ENCODE assay signal across 20 mouse cellular contexts in genomic region chr11:24138600-24139375, GRCm38 (mm10).
DNase-seq lines count a peak whose midpoint lies in the region; ATAC-seq and TF ChIP-seq lines count a peak whose summit lies in the region.
"Had no signal": no experiment of that assay in that cellular context is flagged by ENCODE, and none has a peak within 500 bp of the region (broad histone marks: within the 10 kb centered on the region; RNA-seq: fewer than 3 reads in every experiment).

No protein-coding gene starts in this region.

- peaks cover 64% of the 10 kb centered on the region for H3K36me3 ChIP-seq in liver, embryonic 12.5 days
- H3K36me3 ChIP-seq in liver, postnatal 0 days (replicated peaks; ENCODE audit: insufficient read depth, low read length), result no peaks in the 10 kb centered on the region
- peaks cover 2% of the 10 kb centered on the region; the same call in 1 of the 2 replicates for H3K36me3 ChIP-seq in spleen, adult 2 months (ENCODE audit: control insufficient read depth, insufficient read depth, low read length)
- H3K36me3 ChIP-seq in MEL (ENCODE audit: control insufficient read depth in 1 of 2, insufficient read depth in 2 of 2, low read length in 2 of 2), result peaks cover 45 to 71% of the 10 kb centered on the region in 2 experiments
- H3K36me3 ChIP-seq: heart, embryonic 15.5 days; hindbrain, embryonic 13.5 days had no signal

- peaks cover 72% of the 10 kb centered on the region for H3K79me2 ChIP-seq in MEL (ENCODE audit: control insufficient read depth, insufficient read depth, low read length, poor library complexity)

- H3K4me2 ChIP-seq in liver, embryonic 12.5 days, result no peak overlapping the region
- H3K4me2 ChIP-seq in liver, postnatal 0 days (ENCODE audit: low read depth, low read length), result no peak overlapping the region
- H3K4me2 ChIP-seq: embryonic facial prominence, embryonic 13.5 days; forebrain, embryonic 12.5 days; heart, embryonic 11.5 days; heart, embryonic 15.5 days; hindbrain, embryonic 13.5 days had no signal

- TF ChIP-seq EP300 in liver, postnatal 0 days (IDR thresholded peaks at IDR 0.05; ENCODE audit: low read depth), result no peak
- peak in 1 of 2 experiments; percentile 14; a peak in 1 of 4 replicates for TF ChIP-seq EP300 in MEL (IDR thresholded peaks at IDR 0.05; ENCODE audit: low read depth in 1 of 2, low read length in 2 of 2)

- 47% methylated on average over 9 of the region's 9 CpGs for WGBS in liver, embryonic 12.5 days (ENCODE audit: insufficient replicate concordance)
- 59% methylated on average over 9 of the region's 9 CpGs for WGBS in liver, postnatal 0 days (ENCODE audit: insufficient replicate concordance)
- WGBS in spleen, adult 2 months, result 32% methylated on average over 9 of the region's 9 CpGs

- TF ChIP-seq CTCF in liver, postnatal 0 days (IDR thresholded peaks at IDR 0.05; ENCODE audit: low read depth), result no peak
- TF ChIP-seq CTCF in spleen, adult 2 months (IDR thresholded peaks at IDR 0.05; ENCODE audit: extremely low read depth, insufficient read depth, insufficient read length, insufficient replicate concordance), result no peak
- no peak for TF ChIP-seq CTCF in MEL (IDR thresholded peaks at IDR 0.05 in 2 of 3, conservative IDR thresholded peaks at IDR 0.05 in 1 of 3; ENCODE audit: control insufficient read depth in 1 of 3, insufficient read depth in 1 of 3, low read depth in 2 of 3, low read length in 3 of 3, poor library complexity in 1 of 3, severe bottlenecking in 1 of 3)

- H3K9ac ChIP-seq in liver, embryonic 12.5 days, result no peak overlapping the region
- no peak overlapping the region for H3K9ac ChIP-seq in liver, postnatal 0 days (replicated peaks)
- no peak overlapping the region for H3K9ac ChIP-seq in MEL (ENCODE audit: control insufficient read depth, low read depth, low read length, poor library complexity, severe bottlenecking)
- H3K9ac ChIP-seq: embryonic facial prominence, embryonic 13.5 days; forebrain, embryonic 12.5 days; heart, embryonic 15.5 days; hindbrain, embryonic 13.5 days had no signal

- no peak for ATAC-seq in liver, embryonic 12.5 days
- ATAC-seq in liver, postnatal 0 days, result no peak
- ATAC-seq: forebrain, embryonic 16.5 days had no signal

- peaks cover 90% of the 10 kb centered on the region for H3K4me1 ChIP-seq in liver, embryonic 12.5 days
- peaks cover 37% of the 10 kb centered on the region for H3K4me1 ChIP-seq in liver, postnatal 0 days (ENCODE audit: insufficient read depth)
- H3K4me1 ChIP-seq in spleen, adult 2 months (ENCODE audit: control insufficient read depth, insufficient read depth, insufficient read length), result peaks cover 61% of the 10 kb centered on the region; the same call in 1 of the 2 replicates
- peaks cover 43 to 59% of the 10 kb centered on the region in 2 experiments for H3K4me1 ChIP-seq in MEL (ENCODE audit: control insufficient read depth in 1 of 2, insufficient read depth in 2 of 2, low read length in 2 of 2)

- no peaks in the 10 kb centered on the region for H3K27me3 ChIP-seq in liver, embryonic 12.5 days (replicated peaks)
- H3K27me3 ChIP-seq in liver, postnatal 0 days (ENCODE audit: insufficient read depth, low read length), result no peaks in the 10 kb centered on the region
- no peaks in the 10 kb centered on the region for H3K27me3 ChIP-seq in spleen, adult 2 months (ENCODE audit: control insufficient read depth, insufficient read depth, low read length)
- H3K27me3 ChIP-seq in MEL (ENCODE audit: control insufficient read depth in 1 of 2, insufficient read depth in 2 of 2, low read length in 2 of 2), result no peaks in the 10 kb centered on the region
- H3K27me3 ChIP-seq: embryonic facial prominence, embryonic 13.5 days; forebrain, embryonic 12.5 days; heart, embryonic 15.5 days; hindbrain, embryonic 13.5 days had no signal

- TF ChIP-seq POLR2A in spleen, adult 2 months (IDR thresholded peaks at IDR 0.05; ENCODE audit: low read depth, low read length), result no peak
- no peak; a peak in 1 of 4 replicates for TF ChIP-seq POLR2A in MEL (IDR thresholded peaks at IDR 0.05; ENCODE audit: control insufficient read depth in 1 of 2, insufficient read depth in 1 of 2, low read depth in 1 of 2, low read length in 2 of 2, poor library complexity in 1 of 2)

- no peak for TF ChIP-seq RAD21 in MEL (IDR thresholded peaks at IDR 0.05; ENCODE audit: low read depth, low read length)

- no peak for DNase-seq in liver, postnatal 0 days
- peak in 1 of 2 experiments; percentile 19 for DNase-seq in spleen, adult 2 months (ENCODE audit: low read depth in 1 of 2, low spot score in 2 of 2)
- no peak for DNase-seq in spleen, adult 18-20 months
- DNase-seq in MEL (ENCODE audit: low read depth, low spot score), result no peak
- no peak for DNase-seq in lung, adult 18-20 months
- DNase-seq in kidney, postnatal 4 days, result no peak
- DNase-seq: adrenal gland, postnatal 14 days; cerebellum, adult 18-20 months; cerebellum, adult 9-11 months; cerebellum, postnatal 36 days; gastrocnemius, postnatal 10 days; heart, adult 2 months; heart, postnatal 14 days had no signal

- no peaks in the 10 kb centered on the region for H3K9me3 ChIP-seq in liver, embryonic 12.5 days (replicated peaks)
- H3K9me3 ChIP-seq in liver, postnatal 0 days (ENCODE audit: low read length), result peaks cover 2% of the 10 kb centered on the region; the same call in 1 of the 2 replicates
- no peaks in the 10 kb centered on the region for H3K9me3 ChIP-seq in MEL (replicated peaks; ENCODE audit: insufficient read depth, low read length)
- H3K9me3 ChIP-seq: forebrain, embryonic 12.5 days; heart, embryonic 15.5 days; hindbrain, embryonic 13.5 days had no signal

- peak overlapping the region; percentile 59 for H3K27ac ChIP-seq in liver, embryonic 12.5 days
- H3K27ac ChIP-seq in liver, postnatal 0 days (ENCODE audit: low read depth), result no peak overlapping the region
- H3K27ac ChIP-seq in spleen, adult 2 months (ENCODE audit: insufficient read depth, low read length), result peak overlapping the region; percentile 82
- peak overlapping the region; percentile 100 for H3K27ac ChIP-seq in MEL (ENCODE audit: control insufficient read depth, low read depth, low read length)
- H3K27ac ChIP-seq: embryonic facial prominence, embryonic 13.5 days; forebrain, embryonic 12.5 days; heart, adult 2 months; heart, embryonic 15.5 days; hindbrain, embryonic 13.5 days had no signal

- H3K4me3 ChIP-seq in liver, embryonic 12.5 days, result no peak overlapping the region
- no peak overlapping the region for H3K4me3 ChIP-seq in liver, postnatal 0 days (ENCODE audit: low read depth, low read length)
- H3K4me3 ChIP-seq in spleen, adult 2 months (ENCODE audit: extremely low read depth, insufficient read depth, insufficient read length), result no peak overlapping the region
- no peak overlapping the region for H3K4me3 ChIP-seq in MEL (ENCODE audit: control insufficient read depth in 1 of 2, insufficient read depth in 1 of 2, low read depth in 2 of 2, low read length in 2 of 2)
- H3K4me3 ChIP-seq: embryonic facial prominence, embryonic 13.5 days; forebrain, embryonic 12.5 days; heart, adult 2 months; heart, embryonic 15.5 days; hindbrain, embryonic 13.5 days had no signal

TF ChIP-seq in MEL, 35 proteins besides CTCF, POLR2A, EP300 and RAD21:
- 0 out of 2 replicates have a peak, but pooled peaks have one; percentile 24 for TF ChIP-seq SIN3A (IDR thresholded peaks at IDR 0.05; ENCODE audit: low read length)
- TF ChIP-seq POLR2AphosphoS2 (IDR thresholded peaks at IDR 0.05; ENCODE audit: low read length), result peak; percentile 13; the same call in 1 of the 2 replicates
- TF ChIP-seq CHD2 (IDR thresholded peaks at IDR 0.05; ENCODE audit: low read length), result no peak
- 0 out of 2 replicates have a peak, but pooled peaks have one; percentile 23 for TF ChIP-seq MAZ (IDR thresholded peaks at IDR 0.05; ENCODE audit: low read depth, low read length)
- TF ChIP-seq NRF1 (IDR thresholded peaks at IDR 0.05; ENCODE audit: insufficient read depth, low read depth, low read length, poor library complexity, severe bottlenecking), result no peak
- TF ChIP-seq TBP (IDR thresholded peaks at IDR 0.05; ENCODE audit: low read depth, low read length), result no peak
- no peak for TF ChIP-seq SMC3 (IDR thresholded peaks at IDR 0.05; ENCODE audit: low read depth, low read length)
